Mouse (Mus musculus) liver, adult 2 months (tissue): ENCODE data around the gene Rnase13.

Source experiments
- CTCF ChIP-seq: fragments of 200-500 bp; IDR thresholded peaks from 2 replicates; pipeline ENCODE4 v1.5.1; 2011; ENCODE audit warnings: low read depth, low read length, control low read depth
- POLR2A ChIP-seq: fragments of 200-500 bp; IDR thresholded peaks from 2 replicates; pipeline ENCODE4 v1.6.1; 2011; ENCODE audit warnings: low read length, control low read depth; ENCODE audit not compliant: insufficient read depth; ENCODE audit errors: extremely low read depth

GRCm38 (mm10) chr14:51896019-51896418 lies 26.6 kb downstream of the Rnase13 start:
- TF ChIP-seq CTCF, result no peak
- TF ChIP-seq POLR2A, result no peak
